Mouse (Mus musculus) frontal cortex, postnatal 25 days (tissue): Measurements from ENCODE around the gene Cyb5rl.
A peak's percentile ranks its signal among the peaks of the same experiment; 100 is the strongest.

ENCODE experiments used
- DNase-seq, 2 experiments: peaks; one replicate each; pipeline ENCODE4 v3.0.0; 2022; ENCODE audit warnings: low spot score in 2 of 2

Cyb5rl gene

GRCm38 (mm10) chr4:107066252-107067124 is at the start of gene Cyb5rl, which contains the start of gene Mrpl37:
Cyb5rl (plus strand) TSS chr4:107066988.
Mrpl37 (minus strand) TSS chr4:107066868.
- peak; percentile 93 to 95 for DNase-seq

- DNase-seq = no peak
Measured at GRCm38 (mm10) chr4:107017257-107017656, 49.5 kb upstream of the Cyb5rl start.

- no peak for DNase-seq
Measured at GRCm38 (mm10) chr4:107018521-107018920, 48.3 kb upstream of the Cyb5rl start.

GRCm38 (mm10) chr4:107019027-107019426 is 47.8 kb upstream of the Cyb5rl start:
- peak in 1 of 2 experiments; percentile 26 for DNase-seq

GRCm38 (mm10) chr4:107020287-107021000 is 46.3 kb upstream of the Cyb5rl start:
- DNase-seq = no peak

GRCm38 (mm10) chr4:107021464-107021863 is 45.3 kb upstream of the Cyb5rl start:
- no peak for DNase-seq

- no peak for DNase-seq
Measured at GRCm38 (mm10) chr4:107024899-107025298, 41.9 kb upstream of the Cyb5rl start.

- no peak for DNase-seq
Measured at GRCm38 (mm10) chr4:107025369-107025768, 41.4 kb upstream of the Cyb5rl start.

GRCm38 (mm10) chr4:107026451-107026850 is 40.3 kb upstream of the Cyb5rl start:
- DNase-seq = no peak

- DNase-seq = no peak
Measured at GRCm38 (mm10) chr4:107035689-107036088, 31.1 kb upstream of the Cyb5rl start.

- no peak for DNase-seq
Measured at GRCm38 (mm10) chr4:107036985-107037384, 29.8 kb upstream of the Cyb5rl start.

GRCm38 (mm10) chr4:107038303-107038702 is 28.5 kb upstream of the Cyb5rl start:
- DNase-seq = no peak

- DNase-seq = no peak
Measured at GRCm38 (mm10) chr4:107039270-107039669, 27.5 kb upstream of the Cyb5rl start.

GRCm38 (mm10) chr4:107042304-107042703 is 24.5 kb upstream of the Cyb5rl start:
- no peak for DNase-seq

- DNase-seq = no peak
Measured at GRCm38 (mm10) chr4:107045188-107045587, 21.6 kb upstream of the Cyb5rl start.

GRCm38 (mm10) chr4:107047806-107048205 is 19.0 kb upstream of the Cyb5rl start:
- no peak for DNase-seq

GRCm38 (mm10) chr4:107048568-107049162 is 18.1 kb upstream of the Cyb5rl start:
- DNase-seq = no peak

GRCm38 (mm10) chr4:107051889-107052288 is 14.9 kb upstream of the Cyb5rl start:
- DNase-seq = no peak

GRCm38 (mm10) chr4:107052962-107053553 is 13.7 kb upstream of the Cyb5rl start:
- no peak for DNase-seq

GRCm38 (mm10) chr4:107056088-107056487 is 10.7 kb upstream of the Cyb5rl start:
- DNase-seq = no peak

GRCm38 (mm10) chr4:107058346-107058745 is 8.4 kb upstream of the Cyb5rl start:
- no peak for DNase-seq

- DNase-seq = no peak
Measured at GRCm38 (mm10) chr4:107058781-107059180, 8.0 kb upstream of the Cyb5rl start.
